Mouse (Mus musculus): ENCODE results near the gene Pik3r1. TPM values are rescaled to one million over a fixed set of nuclear protein-coding genes. Genes with fewer than 3 reads are reported as not detected.
A peak's percentile ranks its signal among the peaks of the same experiment; 100 is the strongest.

Pik3r1 gene
- polyA plus RNA-seq, 1 experiment from 2014 or later: 24.8 TPM

DNA sequence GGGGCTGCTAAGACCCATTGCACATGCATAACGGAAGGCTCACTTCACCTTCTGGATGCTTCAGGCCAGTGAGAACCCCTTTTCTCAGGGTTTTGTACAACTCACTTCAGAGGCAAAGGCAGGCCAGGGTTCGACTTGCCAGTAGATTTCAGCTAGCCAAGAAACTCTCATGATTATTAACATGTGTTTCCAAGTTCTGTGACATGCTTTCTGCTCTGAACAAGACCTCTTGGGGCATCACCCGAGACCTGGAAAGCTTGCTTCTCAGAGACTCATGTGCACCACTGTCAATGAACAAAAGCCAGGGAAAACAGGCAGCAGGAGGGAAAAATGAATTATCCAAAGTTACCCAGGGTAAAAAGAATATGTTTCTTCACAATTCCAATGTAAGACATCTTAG is 71.7 kb downstream of the Pik3r1 start:
- 62% methylated on average over 3 of the region's 3 CpGs for WGBS
- Histone ChIP-seq H3K4me1 (ENCODE audit: control insufficient read depth, insufficient read depth, low read length) (peaks cover 10% of the 10 kb centered on the region), H3K4me2 (ENCODE audit: low read depth, low read length) (no peak overlapping the region), H3K36me3 (ENCODE audit: control insufficient read depth, insufficient read depth, low read length) (no peaks in the 10 kb centered on the region), H3K9me3 (ENCODE audit: control insufficient read depth, low read length) (no peaks in the 10 kb centered on the region), H3K9ac (ENCODE audit: low read depth, low read length) (no peak overlapping the region), H3K27ac (ENCODE audit: low read length) (no peak overlapping the region), H3K27me3 (replicated peaks; ENCODE audit: control insufficient read depth, insufficient read depth, low read length) (no peaks in the 10 kb centered on the region), H3K4me3 (ENCODE audit: low read length) (no peak overlapping the region)
- ATAC-seq: no peak

DNA sequence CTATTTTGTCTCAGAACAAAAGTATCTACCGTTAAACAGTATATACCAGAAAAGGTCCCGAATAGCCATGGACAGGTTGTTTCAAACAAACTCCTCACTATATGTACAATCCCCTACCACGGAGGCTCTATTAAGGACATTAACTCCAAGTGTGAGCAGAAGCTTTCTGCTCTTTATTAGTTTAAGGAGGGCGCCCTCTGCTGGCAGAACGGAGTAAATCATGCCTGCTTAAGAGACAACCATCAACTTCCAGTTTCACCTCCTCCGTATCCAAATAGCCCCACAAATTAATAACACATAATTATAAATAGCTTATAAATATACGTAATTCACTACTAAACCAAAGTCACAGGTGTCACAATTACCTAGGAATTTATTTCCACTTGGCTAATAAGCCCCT is 72.1 kb downstream of the Pik3r1 start:
- peaks cover 13% of the 10 kb centered on the region for H3K4me1 ChIP-seq (ENCODE audit: control insufficient read depth, insufficient read depth, low read length)
- no peaks in the 10 kb centered on the region for H3K27me3 ChIP-seq (replicated peaks; ENCODE audit: control insufficient read depth, insufficient read depth, low read length)
- H3K27ac ChIP-seq (ENCODE audit: low read length): no peak overlapping the region
- H3K9me3 ChIP-seq (ENCODE audit: control insufficient read depth, low read length): no peaks in the 10 kb centered on the region
- H3K36me3 ChIP-seq (ENCODE audit: control insufficient read depth, insufficient read depth, low read length): no peaks in the 10 kb centered on the region
- no peak overlapping the region for H3K9ac ChIP-seq (ENCODE audit: low read depth, low read length)
- 6% methylated on average over 7 of the region's 7 CpGs for WGBS
- H3K4me3 ChIP-seq (ENCODE audit: low read length): no peak overlapping the region
- no peak overlapping the region for H3K4me2 ChIP-seq (ENCODE audit: low read depth, low read length)
- ATAC-seq: no peak

DNA sequence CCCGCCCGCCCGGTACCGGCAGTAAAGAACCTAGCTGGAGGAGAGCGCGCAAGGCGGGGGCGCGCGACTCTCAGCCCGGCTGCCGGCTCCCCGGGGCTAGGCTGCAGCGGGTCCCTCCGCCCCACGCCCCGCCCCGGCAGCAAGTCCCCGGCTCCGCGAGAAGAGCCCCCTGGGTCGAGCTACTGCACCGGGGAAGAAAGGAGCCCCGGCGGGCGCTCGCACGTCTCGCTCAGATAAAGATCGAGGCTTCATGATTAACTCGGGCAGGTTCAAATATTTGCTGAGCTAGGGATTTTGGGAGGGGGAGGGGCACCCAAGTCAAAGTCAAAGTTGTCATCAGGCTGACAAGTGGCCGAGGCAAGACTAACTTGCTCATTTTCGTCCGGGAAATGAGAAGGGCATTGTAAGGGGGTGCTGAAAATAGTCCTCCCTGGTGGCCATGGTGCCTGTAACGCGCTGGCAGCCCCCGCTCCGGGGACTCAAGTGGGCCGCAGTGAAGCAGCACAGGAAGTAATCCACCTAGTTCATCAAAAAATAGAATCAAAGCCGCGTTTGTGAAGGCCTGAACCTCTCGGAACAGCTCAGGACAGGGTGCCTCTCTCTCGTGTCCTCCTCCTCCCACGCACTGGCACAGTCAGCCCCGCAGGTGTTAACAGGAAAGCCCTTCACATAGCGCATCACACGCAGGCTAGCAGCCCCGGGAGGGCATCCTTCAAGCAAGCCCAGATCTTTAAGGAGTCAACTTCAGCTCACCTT is 73.3 kb downstream of the Pik3r1 start:
- peak overlapping the region; percentile 47 for H3K27ac ChIP-seq (ENCODE audit: low read length)
- H3K4me1 ChIP-seq (ENCODE audit: control insufficient read depth, insufficient read depth, low read length): peaks cover 13% of the 10 kb centered on the region
- 4% methylated on average over 48 of the region's 48 CpGs for WGBS
- peak overlapping the region; percentile 61 for H3K4me3 ChIP-seq (ENCODE audit: low read length)
- H3K9ac ChIP-seq (ENCODE audit: low read depth, low read length): peak overlapping the region; percentile 69
- peak; percentile 75 for ATAC-seq
- H3K4me2 ChIP-seq (ENCODE audit: low read depth, low read length): peak overlapping the region; percentile 68
- H3K36me3 ChIP-seq (ENCODE audit: control insufficient read depth, insufficient read depth, low read length): no peaks in the 10 kb centered on the region
- H3K27me3 ChIP-seq (replicated peaks; ENCODE audit: control insufficient read depth, insufficient read depth, low read length): no peaks in the 10 kb centered on the region
- no peaks in the 10 kb centered on the region for H3K9me3 ChIP-seq (ENCODE audit: control insufficient read depth, low read length)

DNA sequence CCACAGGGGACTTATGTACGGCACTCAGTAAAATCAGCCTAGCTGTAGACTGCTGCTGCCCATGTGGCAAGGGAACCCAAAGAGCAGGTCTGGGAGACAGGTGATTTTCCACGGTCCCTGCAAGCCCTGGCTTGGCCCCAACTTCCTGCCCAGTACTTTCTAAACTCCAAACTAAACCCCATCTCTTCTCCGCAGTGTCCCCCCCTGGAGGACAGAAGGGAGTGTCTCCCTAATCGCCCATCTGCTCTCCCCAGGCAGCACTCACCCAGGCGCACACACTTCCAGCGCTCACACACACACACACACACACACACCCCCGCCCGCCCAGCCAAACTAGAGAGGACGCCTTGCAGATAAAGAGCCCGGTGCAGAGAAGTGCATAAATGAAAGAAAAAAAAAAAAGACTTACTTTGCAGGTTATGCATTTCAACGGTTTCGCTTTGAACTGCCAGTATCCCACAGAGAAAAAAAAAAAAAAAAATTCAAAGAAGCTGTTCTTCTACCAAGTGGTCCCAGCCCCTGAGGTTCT is 74.0 kb downstream of the Pik3r1 start:
- WGBS: 8% methylated on average over 12 of the region's 12 CpGs
- H3K4me2 ChIP-seq (ENCODE audit: low read depth, low read length): peak overlapping the region; percentile 68
- no peaks in the 10 kb centered on the region for H3K27me3 ChIP-seq (replicated peaks; ENCODE audit: control insufficient read depth, insufficient read depth, low read length)
- ATAC-seq: peak; percentile 84
- no peaks in the 10 kb centered on the region for H3K9me3 ChIP-seq (ENCODE audit: control insufficient read depth, low read length)
- H3K27ac ChIP-seq (ENCODE audit: low read length): peak overlapping the region; percentile 47; the same call in 1 of the 2 replicates
- H3K4me1 ChIP-seq (ENCODE audit: control insufficient read depth, insufficient read depth, low read length): peaks cover 13% of the 10 kb centered on the region
- no peaks in the 10 kb centered on the region for H3K36me3 ChIP-seq (ENCODE audit: control insufficient read depth, insufficient read depth, low read length)
- peak overlapping the region; percentile 69 for H3K9ac ChIP-seq (ENCODE audit: low read depth, low read length)
- H3K4me3 ChIP-seq (ENCODE audit: low read length): peak overlapping the region; percentile 61

DNA sequence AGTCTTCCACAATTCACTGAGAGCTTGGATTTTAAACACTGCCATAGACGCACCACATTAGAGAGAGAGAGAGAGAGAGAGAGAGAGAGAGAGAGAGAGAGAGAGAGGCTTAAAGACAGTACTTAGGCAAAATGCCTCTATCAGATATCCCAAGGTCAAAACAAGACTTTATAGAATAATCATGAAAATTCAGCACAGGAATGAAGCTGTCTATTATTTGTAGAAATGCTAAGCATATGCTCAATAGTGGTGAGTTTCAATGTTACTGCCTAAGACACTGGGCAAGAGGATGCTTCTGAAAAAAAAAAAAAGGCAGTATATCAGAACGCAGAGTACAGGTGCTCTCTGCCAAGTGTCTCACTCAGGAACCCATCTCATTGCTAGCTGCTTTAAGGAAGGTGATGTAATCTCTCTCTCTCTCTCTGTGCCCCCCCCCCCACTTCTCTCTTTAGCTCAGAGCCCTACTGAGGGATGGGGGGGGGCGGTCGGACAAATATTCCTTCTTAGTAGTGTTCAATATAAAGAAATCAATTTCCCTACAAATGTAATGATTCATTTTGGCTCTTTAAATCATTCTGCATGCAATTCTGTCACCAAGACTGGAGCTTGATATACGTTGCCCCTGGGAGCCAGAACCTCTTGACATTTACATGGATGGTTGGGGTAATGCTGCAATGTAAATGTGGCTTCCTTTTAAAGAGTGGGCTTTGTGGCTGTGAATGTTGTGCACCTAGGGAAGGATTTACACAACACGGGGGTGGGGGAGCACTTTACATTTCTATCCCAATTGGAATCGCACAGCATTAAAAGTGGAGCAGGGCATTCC is 74.9 kb downstream of the Pik3r1 start:
- Histone ChIP-seq H3K27ac (ENCODE audit: low read length) (peak overlapping the region; percentile 35; the same call in 1 of the 2 replicates), H3K9me3 (ENCODE audit: control insufficient read depth, low read length) (no peaks in the 10 kb centered on the region), H3K4me3 (ENCODE audit: low read length) (0 out of 2 replicates have a peak overlapping the region, but pooled peaks have one; percentile 4), H3K9ac (ENCODE audit: low read depth, low read length) (no peak overlapping the region), H3K36me3 (ENCODE audit: control insufficient read depth, insufficient read depth, low read length) (no peaks in the 10 kb centered on the region; the same call in 1 of the 2 replicates), H3K4me1 (ENCODE audit: control insufficient read depth, insufficient read depth, low read length) (peaks cover 13% of the 10 kb centered on the region), H3K4me2 (ENCODE audit: low read depth, low read length) (0 out of 2 replicates have a peak overlapping the region, but pooled peaks have one; percentile 68), H3K27me3 (replicated peaks; ENCODE audit: control insufficient read depth, insufficient read depth, low read length) (no peaks in the 10 kb centered on the region)
- ATAC-seq: no peak
- WGBS: 55% methylated on average over 7 of the region's 7 CpGs

DNA sequence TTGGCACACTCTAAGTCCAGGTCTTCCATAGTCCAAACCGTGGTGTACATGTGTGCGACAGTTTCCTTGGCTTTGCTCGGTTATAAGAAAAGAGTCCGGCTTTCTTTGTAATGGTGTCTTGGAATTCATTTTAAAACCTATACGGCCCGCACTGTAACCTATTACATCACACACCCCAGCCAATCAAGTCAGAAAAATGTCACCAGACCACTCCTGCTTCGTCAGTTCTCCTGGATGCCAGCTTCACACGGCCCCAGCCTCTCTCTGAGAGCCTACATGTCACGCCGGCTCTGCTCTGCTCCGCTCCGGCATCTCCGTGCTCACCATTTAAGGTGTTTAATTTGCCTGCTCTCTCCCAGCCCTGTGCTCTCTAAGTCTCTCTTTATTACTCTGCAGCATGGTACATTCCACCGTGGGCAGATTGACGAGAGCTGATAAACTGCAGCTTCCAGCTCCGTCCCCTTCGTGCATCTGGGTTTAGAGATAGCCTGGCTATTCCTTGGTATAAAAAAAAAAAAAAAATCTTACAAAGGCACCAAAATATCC is 75.7 kb downstream of the Pik3r1 start:
- H3K4me3 ChIP-seq (ENCODE audit: low read length): peak overlapping the region; percentile 31
- no peaks in the 10 kb centered on the region for H3K27me3 ChIP-seq (replicated peaks; ENCODE audit: control insufficient read depth, insufficient read depth, low read length)
- H3K9me3 ChIP-seq (ENCODE audit: control insufficient read depth, low read length): no peaks in the 10 kb centered on the region
- peak overlapping the region; percentile 52 for H3K4me2 ChIP-seq (ENCODE audit: low read depth, low read length)
- H3K36me3 ChIP-seq (ENCODE audit: control insufficient read depth, insufficient read depth, low read length): peaks cover 4% of the 10 kb centered on the region; the same call in 1 of the 2 replicates
- WGBS: 28% methylated on average over 17 of the region's 17 CpGs
- peak overlapping the region; percentile 35; the same call in 1 of the 2 replicates for H3K27ac ChIP-seq (ENCODE audit: low read length)
- peak overlapping the region; percentile 59 for H3K9ac ChIP-seq (ENCODE audit: low read depth, low read length)
- ATAC-seq: peak; percentile 50
- H3K4me1 ChIP-seq (ENCODE audit: control insufficient read depth, insufficient read depth, low read length): peaks cover 13% of the 10 kb centered on the region

DNA sequence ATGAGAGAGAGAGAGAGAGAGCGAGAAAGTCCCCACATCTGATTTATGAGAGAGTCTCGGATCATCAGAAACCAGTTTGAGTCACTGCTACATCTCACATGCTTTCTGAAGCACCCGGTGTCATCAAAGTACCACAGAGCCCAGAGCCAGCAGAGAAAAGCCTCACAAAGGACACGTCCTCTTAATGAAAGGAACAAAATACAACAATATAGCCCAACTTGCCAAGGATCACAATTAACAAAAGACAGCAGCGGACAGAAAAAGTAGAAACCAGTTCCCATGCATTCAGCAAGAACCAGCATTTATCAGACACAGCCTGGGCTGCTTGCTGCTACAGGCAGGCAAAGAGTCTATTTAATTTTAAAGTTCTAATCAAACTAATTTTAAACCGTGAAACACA is 76.3 kb downstream of the Pik3r1 start:
- Histone ChIP-seq H3K27ac (ENCODE audit: low read length) (0 out of 2 replicates have a peak overlapping the region, but pooled peaks have one; percentile 3), H3K9ac (ENCODE audit: low read depth, low read length) (no peak overlapping the region), H3K9me3 (ENCODE audit: control insufficient read depth, low read length) (no peaks in the 10 kb centered on the region), H3K4me3 (ENCODE audit: low read length) (no peak overlapping the region; the same call in 1 of the 2 replicates), H3K4me2 (ENCODE audit: low read depth, low read length) (peak overlapping the region; percentile 16; the same call in 1 of the 2 replicates), H3K36me3 (ENCODE audit: control insufficient read depth, insufficient read depth, low read length) (peaks cover 9% of the 10 kb centered on the region; the same call in 1 of the 2 replicates), H3K4me1 (ENCODE audit: control insufficient read depth, insufficient read depth, low read length) (peaks cover 13% of the 10 kb centered on the region), H3K27me3 (replicated peaks; ENCODE audit: control insufficient read depth, insufficient read depth, low read length) (no peaks in the 10 kb centered on the region)
- WGBS: 62% methylated on average over 6 of the region's 6 CpGs
- no peak for ATAC-seq

DNA sequence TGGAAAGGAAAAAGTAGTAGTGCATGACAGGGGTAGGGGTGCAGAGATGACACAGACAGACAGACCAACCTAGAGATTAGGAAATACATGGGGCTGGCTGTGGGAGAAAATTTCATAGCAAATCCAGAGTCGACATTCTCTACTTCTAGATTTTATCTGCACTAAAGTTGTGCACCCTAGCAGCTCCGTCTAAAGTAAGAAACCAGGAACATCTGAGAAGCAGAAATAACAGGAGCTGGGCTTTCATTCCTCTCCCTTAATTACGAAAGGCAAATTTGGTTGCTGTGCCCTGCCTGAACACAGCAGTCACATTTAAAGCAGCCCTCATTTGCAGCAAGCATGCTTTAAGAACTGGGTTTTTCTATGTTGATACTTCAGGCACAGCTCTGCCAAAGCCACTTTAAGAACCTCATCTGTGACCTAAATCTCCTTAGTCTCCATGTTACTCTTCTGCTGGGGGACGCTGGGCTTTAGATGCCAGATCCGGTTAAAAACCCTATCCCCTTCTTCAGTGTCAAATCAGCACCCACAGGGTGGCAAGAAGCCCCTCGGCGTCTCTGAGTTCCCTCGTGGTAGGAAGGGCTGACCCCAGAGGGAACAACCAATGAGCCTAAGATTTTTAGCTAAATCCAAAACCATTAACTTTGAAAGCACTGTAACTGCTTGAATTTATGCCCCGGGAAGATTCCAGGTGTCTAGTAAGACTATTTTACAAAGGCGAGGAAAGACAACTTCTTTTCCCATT is 76.9 kb downstream of the Pik3r1 start:
- no peak overlapping the region for H3K27ac ChIP-seq (ENCODE audit: low read length)
- peaks cover 13% of the 10 kb centered on the region for H3K4me1 ChIP-seq (ENCODE audit: control insufficient read depth, insufficient read depth, low read length)
- H3K9me3 ChIP-seq (ENCODE audit: control insufficient read depth, low read length): no peaks in the 10 kb centered on the region
- H3K9ac ChIP-seq (ENCODE audit: low read depth, low read length): no peak overlapping the region
- H3K4me2 ChIP-seq (ENCODE audit: low read depth, low read length): peak overlapping the region; percentile 16; the same call in 1 of the 2 replicates
- no peak overlapping the region; the same call in 1 of the 2 replicates for H3K4me3 ChIP-seq (ENCODE audit: low read length)
- peaks cover 10% of the 10 kb centered on the region; the same call in 1 of the 2 replicates for H3K36me3 ChIP-seq (ENCODE audit: control insufficient read depth, insufficient read depth, low read length)
- WGBS: 69% methylated on average over 10 of the region's 10 CpGs
- H3K27me3 ChIP-seq (replicated peaks; ENCODE audit: control insufficient read depth, insufficient read depth, low read length): no peaks in the 10 kb centered on the region
- no peak for ATAC-seq

Data from intestine, embryonic 16.5 days (tissue).